Mouse (Mus musculus) embryonic fibroblast, embryonic 13.5 days (primary cell): ENCODE measurements around the gene 1810055G02Rik.

Experiments
- CTCF ChIP-seq: IDR thresholded peaks from 2 replicates; pipeline ENCODE4 v1.5.1; 2011; ENCODE audit warnings: mild to moderate bottlenecking, control low read depth, low read length, moderate library complexity, borderline replicate concordance; ENCODE audit not compliant: insufficient read depth
- POLR2A ChIP-seq: IDR thresholded peaks from 2 replicates; pipeline ENCODE4 v1.6.1; 2011; ENCODE audit warnings: low read depth, mild to moderate bottlenecking, control low read depth, low read length, moderate library complexity

GRCm38 (mm10) chr19:3710436-3710835 is 2.3 kb downstream of the 1810055G02Rik start:
- TF ChIP-seq POLR2A (no peak), CTCF (no peak)
